Mouse (Mus musculus): ENCODE measurements around the gene Trpc5. TPM values are rescaled to one million over a fixed set of nuclear protein-coding genes. Genes with fewer than 3 reads are reported as not detected.

Gene Trpc5
- total RNA-seq (2021), result not detected
- long read RNA-seq, experiment 1, result 0 reads
- long read RNA-seq, experiment 2, result 0 reads

DNA sequence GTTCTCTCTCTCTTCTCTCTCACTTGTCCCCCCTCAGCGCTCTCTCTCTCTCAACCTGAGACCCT, at the start of gene Trpc5:
Trpc5 (minus strand) TSS at position 39 of the 65 bp plus-strand sequence.
- no peak for DNase-seq

DNA sequence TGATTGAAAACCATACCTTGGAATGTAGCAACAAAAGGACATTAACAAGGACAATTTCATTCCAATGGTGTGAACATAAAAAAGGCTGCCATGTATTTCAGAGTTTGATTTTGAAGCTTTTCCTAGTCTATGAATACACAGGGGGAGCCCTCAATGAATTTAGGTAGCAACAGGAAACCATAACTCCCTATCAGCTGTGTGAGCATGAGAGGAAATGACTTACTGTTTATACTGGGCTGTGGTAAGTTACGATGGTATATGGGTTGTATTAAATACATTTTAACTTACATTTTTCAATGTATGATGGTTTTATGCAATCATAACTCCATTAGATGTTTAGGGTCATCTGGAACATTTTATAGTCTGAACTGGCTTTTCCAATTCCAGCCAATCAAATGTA, 28.4 kb upstream of the Trpc5 start:
- DNase-seq, result no peak

DNA sequence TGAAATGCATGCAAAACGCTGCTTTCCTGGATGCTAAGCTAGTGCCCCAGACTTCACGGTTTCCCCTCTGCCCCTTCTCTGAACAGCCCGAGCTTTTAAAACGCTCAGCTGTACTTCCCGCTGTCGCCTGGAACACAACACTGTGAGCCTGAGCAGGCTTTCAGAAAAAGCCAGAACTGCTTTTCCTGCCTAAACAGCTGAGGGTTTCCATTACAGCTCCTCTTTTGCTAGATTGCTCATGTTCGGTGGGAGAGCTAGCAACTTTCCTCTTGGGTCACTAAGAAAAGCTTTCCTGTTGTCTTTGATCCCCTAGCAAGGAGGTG, 1.8 kb upstream of the Trpc5 start:
- DNase-seq, result no peak

DNA sequence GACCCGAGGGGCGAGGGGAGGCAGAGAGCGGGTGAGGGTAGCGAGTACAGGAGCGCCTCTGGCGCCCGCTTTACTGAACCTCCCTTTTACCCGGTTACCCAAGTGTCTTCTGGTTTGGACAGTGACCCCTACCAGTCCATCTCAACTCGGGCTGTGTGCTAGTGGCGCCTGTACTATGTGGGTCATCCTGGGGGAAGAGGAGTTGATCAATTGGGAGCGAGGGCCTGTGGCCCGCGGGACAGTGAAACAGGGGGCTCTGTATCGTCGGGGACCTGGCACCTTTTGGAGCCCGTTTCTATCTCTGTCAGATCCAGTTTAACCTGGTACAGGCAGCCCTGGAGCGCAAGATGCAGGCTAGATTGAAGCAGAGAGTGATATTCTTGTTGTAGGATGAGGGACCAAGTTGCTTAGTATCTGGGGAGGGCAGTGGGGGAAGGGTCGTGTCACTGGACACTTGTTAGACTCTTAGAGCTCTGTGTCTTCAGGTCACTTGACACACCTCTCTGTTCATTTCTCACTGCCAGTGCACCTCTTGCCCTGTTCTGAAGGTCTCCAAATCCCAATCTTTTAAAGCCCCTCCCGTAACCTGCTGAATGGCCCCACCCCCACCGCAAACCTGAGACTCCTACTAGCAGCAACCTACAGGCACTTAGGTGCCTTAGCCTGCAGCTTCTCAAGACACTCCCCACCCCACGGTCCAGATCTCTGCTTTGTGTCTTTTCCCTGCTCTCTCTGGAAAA, 1.3 kb upstream of the Trpc5 start:
- no peak for DNase-seq

DNA sequence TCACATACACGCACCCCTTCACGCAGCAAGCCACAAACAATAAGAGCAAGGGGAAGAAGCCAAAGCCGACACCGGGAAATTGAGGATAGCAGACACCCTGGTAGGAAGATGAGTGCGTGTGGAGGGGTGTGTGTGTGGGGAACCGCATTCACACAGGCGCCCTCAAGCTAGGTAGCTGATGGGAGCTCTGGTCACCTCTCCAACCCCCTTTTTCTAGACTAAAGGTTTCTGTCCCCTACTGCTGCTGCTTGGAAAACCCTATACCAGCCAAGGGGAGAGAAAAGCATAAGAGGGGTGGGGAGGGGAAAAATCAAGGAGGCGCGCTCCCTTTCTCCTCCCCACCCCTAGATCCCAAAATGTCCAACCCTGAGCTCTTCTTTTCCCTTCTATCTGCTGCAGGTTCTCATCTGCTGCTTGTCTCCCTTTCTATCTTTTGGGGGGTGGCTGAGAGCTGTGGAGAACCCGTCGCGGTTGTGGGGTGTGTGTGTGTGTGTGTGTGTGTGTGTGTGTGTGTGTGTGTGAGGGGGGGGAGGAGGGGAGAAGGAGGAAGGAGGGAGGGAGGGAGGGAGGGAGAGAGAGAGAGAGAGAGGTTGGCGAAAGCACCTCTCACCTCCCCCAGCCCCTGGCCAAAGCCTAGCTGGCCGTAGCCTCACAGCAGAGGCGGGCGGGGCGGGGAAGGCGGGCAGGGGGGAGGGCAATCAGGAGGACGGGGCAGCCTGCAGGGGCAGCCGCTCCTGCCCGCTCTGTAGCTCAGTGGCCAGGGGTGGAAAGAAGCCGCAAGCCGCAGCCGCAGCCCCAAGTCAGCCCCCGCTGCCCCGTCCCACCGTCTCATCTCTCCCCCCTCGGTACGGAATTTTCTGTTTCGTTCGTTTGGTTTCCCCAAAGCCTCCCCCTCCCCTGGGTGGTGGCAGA, 483 bp upstream of the Trpc5 start, which contains the start of gene Rtl4:
Rtl4 (plus strand) TSS at position 701 of the 912 bp plus-strand sequence.
- no peak for DNase-seq

DNA sequence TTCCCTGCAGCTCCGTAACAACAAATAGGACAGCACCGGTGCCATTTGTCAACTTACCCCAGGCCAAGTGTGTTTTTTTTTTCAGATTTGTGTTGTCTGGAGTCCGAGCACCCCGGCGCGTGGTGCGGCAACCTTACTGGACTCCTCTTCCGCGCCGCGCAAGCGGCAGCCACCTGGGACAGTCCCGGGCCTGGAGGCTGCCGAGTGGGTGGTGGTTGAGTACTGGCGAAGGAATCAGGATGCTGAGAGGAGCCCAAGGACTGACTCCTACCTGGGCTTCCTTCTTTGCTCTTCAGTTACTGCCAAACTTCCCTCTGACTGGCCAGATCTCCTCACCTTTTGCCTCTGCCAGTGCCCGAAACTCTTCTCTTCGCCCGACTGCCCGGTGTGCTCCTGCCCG, 238 bp downstream of the Trpc5 start:
- no peak for DNase-seq

DNA sequence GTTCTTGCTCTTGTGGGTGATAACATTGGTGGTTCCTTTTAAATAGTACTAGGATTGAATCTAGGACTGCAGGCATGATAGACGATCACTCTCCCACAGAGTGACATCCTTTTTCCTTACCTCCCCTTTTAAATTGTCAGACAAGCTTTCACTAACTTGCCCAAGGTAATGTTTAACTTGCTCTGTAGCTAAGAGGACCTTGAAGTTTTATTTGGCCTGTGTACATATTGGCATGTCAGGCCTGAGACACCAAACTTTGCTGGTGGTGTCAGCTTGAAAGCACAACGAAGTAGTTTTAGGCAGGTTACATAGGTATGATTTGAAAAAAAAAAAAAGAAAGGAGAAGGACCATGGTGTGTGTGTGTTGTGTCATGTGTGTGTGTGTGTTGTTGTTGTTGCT, 35.8 kb downstream of the Trpc5 start:
- no peak for DNase-seq

DNA sequence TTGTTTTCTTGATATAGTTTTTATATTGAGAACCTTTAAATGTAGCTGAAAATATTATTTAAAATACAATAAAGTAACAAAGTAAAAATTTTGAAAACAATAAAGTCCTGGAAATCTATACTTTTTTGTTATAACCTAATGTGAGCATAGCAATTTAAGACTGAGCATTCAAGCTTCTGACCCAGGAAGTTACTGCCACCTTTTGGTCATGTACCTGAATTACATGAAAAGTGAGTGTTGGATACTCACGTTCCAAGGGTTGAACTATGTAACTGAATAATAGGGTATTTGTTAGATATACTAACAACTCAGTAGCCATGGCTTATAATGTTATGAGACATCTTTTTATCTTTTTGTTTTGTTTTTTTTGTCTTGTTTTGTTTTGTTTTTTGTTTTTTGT, 42.6 kb downstream of the Trpc5 start:
- no peak for DNase-seq

DNA sequence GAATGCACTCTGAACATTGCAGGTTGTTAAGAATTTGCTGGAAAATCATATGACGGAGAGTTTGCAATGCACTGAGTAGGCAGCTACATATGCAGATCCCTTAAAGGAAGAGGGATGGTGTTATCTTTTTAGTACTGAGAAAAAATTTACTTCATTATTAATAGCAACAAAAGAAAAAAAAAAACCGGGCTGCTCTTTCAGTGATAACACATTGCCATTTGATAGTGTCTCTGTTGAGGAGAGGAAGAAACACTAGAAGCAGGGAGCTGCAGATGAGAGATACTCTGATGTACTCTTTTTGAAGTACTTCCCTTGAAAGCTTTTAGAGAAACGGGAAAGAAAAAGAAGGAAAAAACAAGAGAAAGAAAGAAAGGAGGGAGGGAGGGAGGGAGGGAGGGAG, 43.2 kb downstream of the Trpc5 start:
- no peak for DNase-seq

DNA sequence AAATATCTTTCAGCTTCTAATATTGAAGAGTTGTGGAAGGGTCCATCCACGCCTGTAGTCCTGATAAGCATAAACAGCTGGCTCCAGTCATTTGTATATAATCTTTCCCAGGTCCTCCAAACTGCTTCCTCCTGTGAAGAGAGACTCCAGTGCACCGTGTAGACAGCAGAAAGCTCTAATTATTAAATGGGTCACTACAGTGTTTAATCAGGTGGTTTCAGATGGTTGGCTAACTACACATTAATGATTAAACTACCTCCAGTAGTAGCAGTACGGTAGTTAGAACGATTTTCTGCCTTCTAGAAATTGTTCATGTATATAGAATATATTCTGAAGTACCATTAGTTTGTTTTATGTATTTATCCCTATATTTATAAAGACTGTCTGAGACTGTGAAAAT, 75.2 kb downstream of the Trpc5 start:
- no peak for DNase-seq

DNA sequence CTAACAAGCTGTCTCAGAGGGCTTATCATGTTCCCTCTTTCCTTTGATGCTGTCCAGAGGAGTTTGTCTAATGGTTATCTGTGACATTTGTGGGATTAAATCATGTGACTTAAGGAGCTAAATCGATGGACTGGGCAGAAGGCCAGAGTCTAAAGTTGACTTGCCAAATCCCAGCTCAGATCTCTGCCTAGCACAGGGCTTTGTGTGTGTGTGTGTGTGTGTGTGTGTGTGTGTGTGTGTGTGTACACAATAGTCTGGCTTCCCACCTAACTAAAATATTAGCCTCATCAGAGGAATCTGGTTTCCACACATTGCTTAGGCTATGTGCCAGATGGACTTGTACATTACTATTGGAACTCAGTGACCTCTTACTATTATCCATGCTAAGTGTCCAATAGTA, 151.5 kb downstream of the Trpc5 start:
- no peak for DNase-seq

DNA sequence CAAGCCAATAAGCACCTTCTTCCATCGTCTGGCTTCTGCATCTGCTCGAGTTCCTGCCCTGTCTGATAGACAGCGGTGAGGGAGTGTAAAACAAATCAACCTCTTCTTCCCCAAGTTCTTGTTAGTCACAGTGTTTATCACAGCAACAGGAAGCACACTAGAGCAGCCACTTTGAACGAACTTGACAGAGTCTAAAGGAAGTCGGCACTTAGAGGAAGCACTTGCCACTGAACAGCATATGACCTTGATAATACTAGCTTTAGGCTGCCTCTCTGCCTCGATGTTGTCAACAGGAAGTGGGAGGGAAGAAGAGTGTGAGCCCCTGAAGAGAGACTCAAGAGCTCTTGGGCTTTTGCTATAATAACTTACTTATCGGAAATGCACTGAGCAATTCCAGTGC, 161.9 kb downstream of the Trpc5 start:
- no peak for DNase-seq

DNA sequence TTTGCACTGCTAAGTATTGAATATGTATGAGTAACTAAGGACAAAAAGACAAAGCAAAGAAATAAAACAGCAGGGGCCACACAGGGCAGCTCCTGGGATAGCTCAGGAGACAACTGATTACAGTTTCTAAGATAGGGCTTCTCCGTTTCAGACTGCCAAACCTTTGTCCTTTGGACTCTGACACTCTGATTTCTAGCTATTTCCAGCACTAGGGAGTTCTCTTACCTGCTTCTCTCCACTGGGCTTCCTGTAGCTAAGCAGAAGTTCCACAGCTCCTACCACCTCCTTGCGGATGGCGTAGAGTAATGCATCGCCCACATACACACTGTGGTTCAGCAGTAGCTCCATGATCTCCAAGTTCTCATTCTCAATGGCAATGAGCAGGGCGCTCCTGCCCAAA, 164.7 kb downstream of the Trpc5 start:
- DNase-seq, result no peak

DNA sequence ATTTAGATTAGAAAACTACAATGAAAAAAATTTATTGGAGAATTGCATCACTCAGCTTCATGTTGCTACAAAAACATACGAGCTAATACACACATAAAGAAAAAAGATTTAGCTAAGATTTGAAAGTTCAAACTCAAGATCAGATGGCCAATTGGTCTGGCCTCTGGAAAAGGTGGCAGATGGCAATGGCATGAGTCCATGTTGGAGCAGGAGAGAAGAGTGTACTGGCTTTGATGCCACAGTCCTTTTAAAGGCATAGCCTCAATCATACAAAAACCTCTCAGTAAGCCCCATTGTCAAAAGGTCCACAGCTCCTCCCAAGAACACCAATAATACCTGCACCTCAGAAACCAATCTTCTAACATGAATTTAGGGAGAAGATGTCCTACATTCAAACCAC, 196.6 kb downstream of the Trpc5 start:
- DNase-seq, result no peak

DNA sequence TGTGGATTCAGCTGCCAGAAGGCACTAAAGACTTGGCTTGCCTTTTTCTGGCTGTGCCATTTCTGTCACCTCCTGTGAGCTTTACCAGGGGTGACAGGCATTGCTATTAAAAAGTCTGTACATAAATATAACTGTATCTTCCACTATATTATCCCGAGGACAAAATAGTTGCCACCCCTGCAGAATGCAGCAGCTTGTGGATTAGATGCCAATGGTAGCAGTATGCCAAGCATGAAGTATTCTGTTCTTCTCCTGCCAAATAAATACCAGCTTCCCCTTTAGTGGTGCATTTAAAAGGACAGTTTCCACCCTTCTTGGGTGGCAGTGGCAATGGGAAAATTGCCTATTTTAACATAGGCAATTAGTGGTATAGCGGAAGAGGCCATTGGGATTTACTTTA, 223.6 kb downstream of the Trpc5 start:
- no peak for DNase-seq

DNA sequence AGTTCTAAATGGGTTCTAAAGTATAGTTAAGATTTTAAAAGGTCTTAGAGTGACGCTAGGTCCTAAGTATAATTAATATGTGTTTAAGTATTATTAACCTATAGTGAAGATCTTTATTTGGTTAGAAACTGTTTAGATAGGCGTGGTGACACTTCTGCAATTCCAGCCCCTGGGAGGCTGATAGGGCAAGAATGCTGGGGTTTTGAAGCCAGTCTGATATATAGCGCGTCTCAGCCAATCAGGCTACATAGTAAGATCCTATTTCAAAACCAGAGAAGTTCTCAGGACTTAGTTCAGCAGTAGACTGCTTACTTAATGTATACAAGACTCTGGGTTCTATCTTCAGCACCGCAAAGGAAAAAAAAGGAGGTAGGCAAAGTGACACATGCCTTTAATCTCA, 231.7 kb downstream of the Trpc5 start, which contains the start of gene Trpc5os:
Trpc5os (plus strand) TSS at position 301 of the 400 bp plus-strand sequence.
- DNase-seq, result no peak

DNA sequence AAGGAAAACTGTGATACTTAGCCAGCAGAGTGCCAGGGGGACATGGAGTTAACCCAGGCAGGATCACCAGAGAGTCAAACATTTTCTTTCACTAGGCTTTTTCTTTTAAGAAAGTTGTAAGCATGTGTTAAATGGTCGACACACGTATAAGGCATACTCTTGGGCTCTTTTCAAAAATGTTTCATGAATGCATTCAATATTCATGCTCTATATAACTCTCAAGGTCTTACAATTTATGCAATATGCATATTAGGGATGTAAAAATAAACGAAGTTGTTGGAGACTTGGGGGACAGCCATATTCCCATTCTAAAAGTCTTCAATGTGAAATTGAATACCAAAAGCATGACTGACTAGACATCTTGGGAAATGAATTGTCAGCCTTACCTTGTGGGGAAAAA, 264.1 kb downstream of the Trpc5 start:
- no peak for DNase-seq

DNA sequence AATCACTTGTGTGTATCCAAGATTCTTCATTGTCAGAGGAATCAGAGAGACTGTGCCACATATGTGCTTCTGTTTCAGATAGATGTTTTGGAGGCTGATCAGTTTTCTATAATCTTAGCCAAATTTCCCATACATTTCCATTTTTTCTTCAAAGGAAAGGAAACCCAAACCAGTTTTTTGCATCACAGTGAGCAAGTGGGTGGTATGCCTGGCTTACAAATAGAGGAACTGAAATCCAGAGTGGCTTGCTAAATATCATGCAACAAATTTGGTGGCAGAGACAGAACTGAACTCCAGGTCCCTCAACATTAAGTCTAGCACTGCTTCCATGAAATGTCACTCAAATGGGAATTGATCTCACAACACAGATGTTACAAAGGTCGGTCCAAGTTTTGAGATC, 266.9 kb downstream of the Trpc5 start:
- no peak for DNase-seq

DNA sequence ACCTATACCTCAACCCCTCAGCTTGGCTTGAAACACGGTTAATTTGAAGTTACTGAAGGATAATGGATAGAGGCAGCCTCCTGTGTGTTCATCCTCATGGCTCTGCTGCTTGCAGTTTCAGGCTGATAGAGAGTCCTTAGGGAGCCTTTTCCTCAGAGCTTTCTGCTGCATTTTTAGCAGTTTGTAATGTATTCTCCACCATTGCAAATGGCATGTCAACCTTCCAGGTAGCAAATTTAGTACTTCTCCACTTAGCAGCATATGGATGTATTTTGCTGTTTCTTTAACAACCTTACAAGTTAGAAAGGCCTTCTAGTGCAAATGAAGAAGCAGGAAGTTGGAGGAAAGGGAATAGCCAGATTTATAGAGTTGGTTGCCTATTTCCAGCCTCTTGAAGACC, 267.7 kb downstream of the Trpc5 start:
- DNase-seq, result no peak

DNA sequence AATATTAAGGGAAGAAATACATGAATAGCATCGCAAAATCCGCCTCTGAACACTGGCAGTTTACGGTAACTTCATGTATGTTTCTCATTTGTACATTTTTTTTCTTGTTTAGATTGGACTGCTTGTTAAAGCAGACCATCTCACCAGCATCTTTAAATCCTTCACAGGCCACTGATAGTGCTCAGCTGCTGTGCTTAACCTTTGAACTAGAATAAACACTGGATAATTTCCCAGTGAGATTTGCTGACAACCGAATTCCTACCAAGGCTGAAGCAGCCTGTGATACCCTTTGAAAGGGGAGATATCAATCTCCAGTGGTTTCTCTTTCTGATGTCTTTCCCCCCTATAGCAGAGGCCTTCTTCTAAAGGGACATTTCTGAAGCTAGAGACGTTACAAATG, 279.9 kb downstream of the Trpc5 start:
- DNase-seq, result no peak

DNA sequence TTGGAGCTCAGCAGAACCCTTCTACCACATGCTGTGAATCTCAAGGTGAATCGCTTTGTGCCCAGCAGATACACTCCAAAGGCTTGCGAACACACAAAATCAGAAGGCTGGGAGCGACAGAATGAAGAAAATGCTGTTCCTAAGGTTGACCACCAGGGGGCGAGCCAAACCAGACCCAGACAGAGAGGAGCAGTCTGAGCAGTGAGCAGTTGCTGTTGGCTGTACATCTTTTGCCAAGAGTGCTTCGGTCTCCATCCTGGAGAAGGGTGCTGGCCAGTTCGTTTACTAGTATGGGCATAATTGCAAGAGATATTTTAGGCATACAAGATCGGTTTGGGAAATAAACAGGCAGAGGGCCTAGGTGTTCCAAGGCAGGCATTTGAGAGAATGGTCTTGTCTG, 284.5 kb downstream of the Trpc5 start:
- DNase-seq, result peak; percentile 5

DNA sequence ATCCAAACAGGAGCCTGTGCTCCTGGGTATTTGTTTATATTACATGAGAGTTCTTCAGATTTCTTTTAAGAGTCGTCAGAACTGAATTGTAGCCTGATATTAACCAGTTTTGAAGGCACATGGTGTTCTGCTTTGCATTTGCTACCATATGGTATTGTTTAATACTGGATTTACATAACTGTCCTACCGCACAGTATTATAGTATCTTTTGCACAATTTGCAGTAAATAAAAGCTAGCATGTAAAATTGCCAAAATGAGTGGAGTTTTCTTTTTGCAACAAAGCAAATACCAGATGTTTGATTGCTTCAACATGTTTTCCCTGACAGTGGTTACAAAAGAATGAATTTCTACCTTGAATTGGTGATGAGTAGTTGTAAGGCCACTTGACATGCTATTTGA, 313.8 kb downstream of the Trpc5 start:
- DNase-seq, result no peak

DNA sequence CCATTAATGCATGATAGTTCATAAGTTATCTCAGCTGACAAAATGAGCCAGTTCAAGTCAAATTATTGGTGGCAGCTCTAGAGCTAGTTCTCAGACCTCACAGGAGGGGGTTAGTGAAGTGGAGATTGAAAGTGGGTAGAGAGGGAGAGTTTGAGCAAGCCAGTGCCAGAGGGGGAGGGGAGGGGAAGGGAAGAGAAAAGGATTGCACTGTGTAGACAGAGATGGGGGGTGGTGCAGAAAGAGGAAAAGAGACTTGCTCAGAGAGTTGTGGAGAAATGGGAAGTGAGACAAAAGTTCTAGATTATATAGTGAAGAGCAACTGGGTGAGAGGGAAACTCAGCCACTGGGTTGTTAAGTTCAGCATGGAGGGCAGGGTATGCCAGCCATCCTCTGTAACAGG, 349.6 kb downstream of the Trpc5 start:
- DNase-seq, result no peak

DNA sequence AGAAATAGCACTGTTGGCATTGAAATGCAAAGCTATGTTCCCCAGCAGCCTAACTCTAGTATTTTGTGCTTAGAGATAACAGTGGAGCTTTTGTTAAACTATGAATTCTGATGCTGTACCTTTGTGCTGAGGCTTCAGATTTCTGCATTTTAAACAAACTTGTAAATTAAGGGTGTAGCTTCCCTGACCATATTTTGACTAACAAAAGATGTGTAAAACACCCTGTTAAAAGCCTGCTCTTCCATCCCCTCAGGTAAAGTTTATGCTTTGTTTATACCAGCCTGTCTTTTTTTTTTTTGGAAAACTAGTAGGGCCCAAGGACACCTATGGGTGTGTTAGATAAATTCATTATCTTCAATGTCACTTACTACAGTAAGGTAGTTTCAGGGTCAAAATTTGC, 350.0 kb downstream of the Trpc5 start:
- DNase-seq, result no peak
